Mouse (Mus musculus): ENCODE data around the gene Dennd1a.

- TF ChIP-seq POLR2A (IDR thresholded peaks at IDR 0.05; ENCODE audit: insufficient read depth, low read depth, low read length): no peak
- TF ChIP-seq CTCF (IDR thresholded peaks at IDR 0.05): no peak
- TF ChIP-seq EP300 (IDR thresholded peaks at IDR 0.05; ENCODE audit: insufficient read depth, low read depth, low read length): no peak
These were observed 345.4 kb downstream of the Dennd1a start for GRCm38 (mm10) chr2:37941741-37942140.

All from heart, adult 2 months (tissue).